In the genomic region with DNA sequence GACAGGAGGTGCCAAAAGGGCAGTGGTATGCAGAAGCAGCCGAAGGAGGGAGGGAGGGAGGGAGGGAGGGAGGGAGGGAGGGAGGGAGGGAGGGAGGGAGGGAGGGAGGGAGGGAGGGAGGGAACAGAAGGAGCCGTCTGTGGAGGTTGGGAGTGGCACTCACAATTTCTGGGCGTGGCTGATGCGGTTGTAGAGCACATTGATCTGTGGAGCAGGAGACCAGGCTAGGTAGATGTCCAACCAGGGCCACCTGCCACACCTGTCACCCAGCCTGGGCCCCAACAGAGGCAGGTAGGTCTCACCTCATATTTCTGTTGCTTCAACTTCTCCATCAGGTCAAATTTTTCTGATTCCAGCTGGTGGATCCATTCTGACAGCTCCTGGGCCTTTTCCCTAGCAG, we compare ENCODE assay signal across 31 mouse cellular contexts. TPM values are rescaled to one million over a fixed set of nuclear protein-coding genes. Genes with fewer than 3 reads are reported as not detected.
DNase-seq lines count a peak whose midpoint lies in the region; ATAC-seq and TF ChIP-seq lines count a peak whose summit lies in the region.
"Had no signal": no experiment of that assay in that cellular context is flagged by ENCODE, and none has a peak within 500 bp of the region (broad histone marks: within the 10 kb centered on the region; RNA-seq: fewer than 3 reads in every experiment).

No protein-coding gene starts in this region.

- H3K4me1 ChIP-seq in liver, embryonic 12.5 days, result peaks cover 71% of the 10 kb centered on the region
- H3K4me1 ChIP-seq in E14TG2a.4 (replicated peaks; ENCODE audit: low read depth, low read length) (peaks cover 46% of the 10 kb centered on the region), G1E (ENCODE audit: insufficient read depth, low read depth, low read length) (peaks cover 60% of the 10 kb centered on the region)

- TF ChIP-seq CTCF in E14TG2a.4 (conservative IDR thresholded peaks at IDR 0.05; ENCODE audit: low read length) (no peak), G1E (IDR thresholded peaks at IDR 0.05; ENCODE audit: low read depth, low read length) (no peak)

- DNase-seq in liver (peak; percentile 53), G1E (ENCODE audit: low spot score) (peak; percentile 48), ZHBTc4 (ENCODE audit: low read depth, low spot score) (peak; percentile 60)
- no peak for DNase-seq in kidney, postnatal 14 days
- DNase-seq in B cell, adult 2 months, result no peak
- DNase-seq: adrenal gland, adult 8-10 months; adrenal gland, postnatal 25 days; cerebellum, adult 11-12 months; cerebellum, adult 8-10 months; cerebellum, postnatal 10 days; cerebellum, postnatal 36 days; embryo, embryonic 11 days; gastrocnemius, postnatal 10 days; heart, adult 11 months; heart, postnatal 14 days; heart, postnatal 4 days had no signal

- WGBS in liver, embryonic 12.5 days (ENCODE audit: insufficient replicate concordance), result 32% methylated on average over 3 of the region's 4 CpGs

- no peaks in the 10 kb centered on the region for H3K36me3 ChIP-seq in liver, embryonic 12.5 days
- H3K36me3 ChIP-seq in E14TG2a.4 (ENCODE audit: insufficient read depth, low read length), result no peaks in the 10 kb centered on the region
- H3K36me3 ChIP-seq in G1E (replicated peaks), result no peaks in the 10 kb centered on the region
- H3K36me3 ChIP-seq: embryonic facial prominence, embryonic 10.5 days; embryonic facial prominence, embryonic 13.5 days; forebrain, embryonic 10.5 days had no signal

- no peak overlapping the region for H3K27ac ChIP-seq in liver, embryonic 12.5 days
- H3K27ac ChIP-seq: embryonic facial prominence, embryonic 10.5 days; embryonic facial prominence, embryonic 13.5 days; forebrain, embryonic 10.5 days; forebrain, embryonic 13.5 days; hindbrain, embryonic 14.5 days; hindbrain, postnatal 0 days had no signal

- no peak overlapping the region for H3K9ac ChIP-seq in liver, embryonic 12.5 days
- H3K9ac ChIP-seq: embryonic facial prominence, embryonic 13.5 days; forebrain, embryonic 13.5 days; heart, embryonic 12.5 days; hindbrain, embryonic 14.5 days had no signal

- no peak overlapping the region for H3K4me3 ChIP-seq in liver, embryonic 12.5 days
- H3K4me3 ChIP-seq in E14TG2a.4 (replicated peaks; ENCODE audit: low read length), result peak overlapping the region; percentile 48; the same call in 1 of the 2 replicates
- H3K4me3 ChIP-seq in G1E (ENCODE audit: low read depth, low read length), result no peak overlapping the region
- H3K4me3 ChIP-seq: embryonic facial prominence, embryonic 10.5 days; embryonic facial prominence, embryonic 13.5 days; forebrain, embryonic 10.5 days; forebrain, embryonic 13.5 days; heart, embryonic 12.5 days had no signal

- no peaks in the 10 kb centered on the region for H3K9me3 ChIP-seq in liver, embryonic 12.5 days (replicated peaks)
- H3K9me3 ChIP-seq in E14TG2a.4 (ENCODE audit: low read length) (no peaks in the 10 kb centered on the region), G1E (replicated peaks) (no peaks in the 10 kb centered on the region; the same call in 1 of the 2 replicates)
- H3K9me3 ChIP-seq: embryonic facial prominence, embryonic 10.5 days; embryonic facial prominence, embryonic 13.5 days; forebrain, embryonic 10.5 days; forebrain, embryonic 13.5 days; heart, embryonic 12.5 days had no signal

- no peak overlapping the region for H3K4me2 ChIP-seq in liver, embryonic 12.5 days
- H3K4me2 ChIP-seq: embryonic facial prominence, embryonic 13.5 days; forebrain, embryonic 13.5 days; heart, embryonic 12.5 days; hindbrain, embryonic 14.5 days had no signal

- no peak for ATAC-seq in liver, embryonic 12.5 days
- ATAC-seq in G1E (ENCODE audit: extremely low read depth, insufficient number of reproducible peaks, low FRiP score, poor library complexity, severe bottlenecking), result no peak
- ATAC-seq: activated CD4-positive, CD25-positive, alpha-beta regulatory T cell, adult 4 months; forebrain, embryonic 13.5 days; forebrain, embryonic 16.5 days; hindbrain, postnatal 0 days; inflammation-experienced regulatory T-cells, adult 6 months; intestine, embryonic 16.5 days; Patski had no signal

- H3K27me3 ChIP-seq in liver, embryonic 12.5 days (replicated peaks), result no peaks in the 10 kb centered on the region
- H3K27me3 ChIP-seq in E14TG2a.4 (ENCODE audit: insufficient read depth, low read length) (no peaks in the 10 kb centered on the region), G1E (ENCODE audit: insufficient read depth, low read length) (peaks cover 12% of the 10 kb centered on the region; the same call in 1 of the 2 replicates)
- H3K27me3 ChIP-seq: embryonic facial prominence, embryonic 13.5 days; forebrain, embryonic 13.5 days; heart, embryonic 12.5 days; Patski had no signal

RNA-seq across cellular contexts. Expression of a gene that starts 5.7 kb away (rescaled TPM):
- 41.1 and 42.9 TPM in 2 replicates for polyA plus RNA-seq in liver, embryonic 12.5 days (2016; fragmentation: Nextera tagmentation; extraction: Ambion mirVana)
- total RNA-seq in G1E (2014; fragmentation: Nextera tagmentation) (91.9 and 100 TPM in 2 replicates), G1E (2017) (91.1 and 99.8 TPM in 2 replicates)
- 135 and 173 TPM in 2 replicates for polyA plus RNA-seq in G1E (2012)

RNA-seq across cellular contexts. Expression of a gene that starts 9.0 kb away (rescaled TPM):
- 13.7 and 17.9 TPM in 2 replicates for polyA plus RNA-seq in liver, embryonic 12.5 days (2016; fragmentation: Nextera tagmentation; extraction: Ambion mirVana)
- total RNA-seq in G1E (2014; fragmentation: Nextera tagmentation) (not detected in 2 replicates), G1E (2017) (0.17 TPM in 1 of 2 replicates, not detected in the other)
- polyA plus RNA-seq in G1E (2012), result 0.22 and 0.35 TPM in 2 replicates
- polyA plus RNA-seq: Patski had no signal

RNA-seq across cellular contexts. Expression of a gene that starts 16.8 kb away (rescaled TPM):
- 1.7 and 1.8 TPM in 2 replicates for polyA plus RNA-seq in liver, embryonic 12.5 days (2016; fragmentation: Nextera tagmentation; extraction: Ambion mirVana)
- total RNA-seq in G1E (2014; fragmentation: Nextera tagmentation) (not detected in 2 replicates), G1E (2017) (0.41 TPM in 1 of 2 replicates, not detected in the other)
- polyA plus RNA-seq in G1E (2012), result 0.15 TPM in 1 of 2 replicates, not detected in the other
- total RNA-seq: gastrocnemius, adult 18-20 months; hindbrain, postnatal 0 days had no signal

RNA-seq across cellular contexts. Expression of a gene that starts 25.0 kb away (rescaled TPM):
- polyA plus RNA-seq in liver, embryonic 12.5 days (2016; fragmentation: Nextera tagmentation; extraction: Ambion mirVana), result 0.24 and 0.26 TPM in 2 replicates
- total RNA-seq in G1E (2014; fragmentation: Nextera tagmentation) (not detected in 2 replicates), G1E (2017) (not detected in 2 replicates)
- not detected in 2 replicates for polyA plus RNA-seq in G1E (2012)
- total RNA-seq: gastrocnemius, adult 18-20 months had no signal

RNA-seq across cellular contexts. Expression of a gene that starts 40.1 kb away (rescaled TPM):
- polyA plus RNA-seq in liver, embryonic 12.5 days (2016; fragmentation: Nextera tagmentation; extraction: Ambion mirVana), result 0.84 and 1.3 TPM in 2 replicates
- total RNA-seq in G1E (2014; fragmentation: Nextera tagmentation) (not detected in 2 replicates), G1E (2017) (not detected in 2 replicates)
- polyA plus RNA-seq in G1E (2012), result not detected in 2 replicates
- total RNA-seq: gastrocnemius, adult 18-20 months had no signal
- polyA plus RNA-seq: activated CD4-positive, CD25-positive, alpha-beta regulatory T cell, adult 4 months had no signal

Comparison
In these comparisons a context has a peak if more than half of its experiments do, and no peak if none do; other contexts are left out.
1. DNase-seq: peak in liver (single experiment), G1E (single experiment) and ZHBTc4 (single experiment); none in kidney, postnatal 14 days (single experiment) and B cell, adult 2 months (0 of 2).
2. RNA of a gene that starts 9.0 kb away (polyA plus RNA-seq): 13.7 to 17.9 TPM in liver, embryonic 12.5 days; 0.22 to 0.35 TPM in G1E; every median in the first group is over 10 times any median in the second.